Mouse (Mus musculus): ENCODE data around the gene Kcnk12. TPM values are rescaled to one million over a fixed set of nuclear protein-coding genes. Genes with fewer than 3 reads are reported as not detected.

Gene Kcnk12
- total and polyA plus RNA-seq, 3 experiments, result not detected

- TF ChIP-seq TCF12 (IDR thresholded peaks at IDR 0.05; ENCODE audit: low read depth, low read length), result no peak
These were observed 27.7 kb upstream of the Kcnk12 start (continued) for GRCm38 (mm10) chr17:87825454-87826008.

GRCm38 (mm10) chr17:87823031-87823430 lies 25.2 kb upstream of the Kcnk12 start:
- Histone ChIP-seq H3K4me2 (ENCODE audit: insufficient read depth, low read depth, poor library complexity, severe bottlenecking) (no peak overlapping the region), H3K4me1 (ENCODE audit: control insufficient read depth in 1 of 2, insufficient read depth in 2 of 2) (no peaks in the 10 kb centered on the region), H3K9ac (ENCODE audit: insufficient read depth, low read depth) (no peak overlapping the region), H3K36me3 (replicated peaks in 1 of 2; ENCODE audit: control insufficient read depth in 1 of 2, insufficient read depth in 1 of 2, low read length in 1 of 2) (no peaks in the 10 kb centered on the region), H3K27ac (ENCODE audit: insufficient read depth, low read depth) (no peak overlapping the region), H3K27me3 (replicated peaks) (no peaks in the 10 kb centered on the region), H3K9me3 (replicated peaks; ENCODE audit: low read length) (peaks cover 6% of the 10 kb centered on the region), H3K79me2 (replicated peaks; ENCODE audit: control insufficient read depth, extremely low read depth, insufficient read depth, poor library complexity, severe bottlenecking) (no peaks in the 10 kb centered on the region), H3K4me3 (replicated peaks in 1 of 3; ENCODE audit: low read depth in 2 of 3, low read length in 2 of 3, poor library complexity in 1 of 3) (no peak overlapping the region)
- in situ Hi-C loops (cut with MboI; ENCODE audit: low pct_ligation_motif_present, low pct_unique_long_range_greater_than_20kb, low sequenced_read_pairs) (no loop called here), dilution Hi-C loops (cut with MboI; ENCODE audit: extremely low pct_ligation_motif_present, extremely low pct_unique_long_range_greater_than_20kb, low sequenced_read_pairs) (no loop called here)
- TF ChIP-seq ZC3H11A (IDR thresholded peaks at IDR 0.05; ENCODE audit: low read depth, low read length) (no peak), UBTF (IDR thresholded peaks at IDR 0.05; ENCODE audit: low read depth, low read length) (no peak), E2F4 (IDR thresholded peaks at IDR 0.05; ENCODE audit: insufficient replicate concordance, low read depth, low read length) (no peak), GABPA (IDR thresholded peaks at IDR 0.05; ENCODE audit: insufficient replicate concordance, low read depth, low read length) (no peak), ZNF384 (IDR thresholded peaks at IDR 0.05; ENCODE audit: low read depth, low read length) (no peak), USF1 (IDR thresholded peaks at IDR 0.05; ENCODE audit: low read depth, low read length) (no peak), PAX5 (IDR thresholded peaks at IDR 0.05; ENCODE audit: low read length) (no peak), MXI1 (IDR thresholded peaks at IDR 0.05; ENCODE audit: low read depth, low read length) (no peak), ETS1 (conservative IDR thresholded peaks at IDR 0.05; ENCODE audit: low read depth, low read length) (no peak), POLR2A (IDR thresholded peaks at IDR 0.05; ENCODE audit: low read depth, low read length) (no peak), MAX (IDR thresholded peaks at IDR 0.05; ENCODE audit: low read length) (no peak), CTCF (conservative IDR thresholded peaks at IDR 0.05 in 1 of 2, IDR thresholded peaks at IDR 0.05 in 1 of 2; ENCODE audit: low read depth in 2 of 2, low read length in 2 of 2) (no peak), RCOR1 (conservative IDR thresholded peaks at IDR 0.05; ENCODE audit: low read depth, low read length) (no peak), KAT2A (IDR thresholded peaks at IDR 0.05; ENCODE audit: insufficient replicate concordance, low read length) (no peak), ZKSCAN1 (IDR thresholded peaks at IDR 0.05; ENCODE audit: borderline replicate concordance, low read depth, low read length) (no peak), EP300 (IDR thresholded peaks at IDR 0.05; ENCODE audit: low read length) (no peak), BHLHE40 (IDR thresholded peaks at IDR 0.05; ENCODE audit: low read depth, low read length) (no peak), USF2 (conservative IDR thresholded peaks at IDR 0.05; ENCODE audit: low read depth, low read length) (no peak), MAFK (IDR thresholded peaks at IDR 0.05; ENCODE audit: insufficient replicate concordance, low read length) (no peak)
- DNase-seq (ENCODE audit: extremely low read depth), result no peak

- Histone ChIP-seq H3K9me3 (replicated peaks; ENCODE audit: low read length) (no peaks in the 10 kb centered on the region), H3K79me2 (replicated peaks; ENCODE audit: control insufficient read depth, extremely low read depth, insufficient read depth, poor library complexity, severe bottlenecking) (no peaks in the 10 kb centered on the region), H3K9ac (ENCODE audit: insufficient read depth, low read depth) (no peak overlapping the region), H3K27me3 (replicated peaks) (peaks cover 2% of the 10 kb centered on the region), H3K27ac (ENCODE audit: insufficient read depth, low read depth) (no peak overlapping the region), H3K36me3 (replicated peaks in 1 of 2; ENCODE audit: control insufficient read depth in 1 of 2, insufficient read depth in 1 of 2, low read length in 1 of 2) (no peaks in the 10 kb centered on the region), H3K4me2 (ENCODE audit: insufficient read depth, low read depth, poor library complexity, severe bottlenecking) (no peak overlapping the region), H3K4me3 (replicated peaks in 1 of 3; ENCODE audit: low read depth in 2 of 3, low read length in 2 of 3, poor library complexity in 1 of 3) (no peak overlapping the region), H3K4me1 (ENCODE audit: control insufficient read depth in 1 of 2, insufficient read depth in 2 of 2) (no peaks in the 10 kb centered on the region)
- dilution Hi-C loops (cut with MboI; ENCODE audit: extremely low pct_ligation_motif_present, extremely low pct_unique_long_range_greater_than_20kb, low sequenced_read_pairs), result no loop called here
- TF ChIP-seq POLR2AphosphoS2 (IDR thresholded peaks at IDR 0.05; ENCODE audit: low read depth, low read length), result no peak
- no peak for TF ChIP-seq SMC3 (IDR thresholded peaks at IDR 0.05; ENCODE audit: low read depth, low read length)
- TF ChIP-seq IRF4 (IDR thresholded peaks at IDR 0.05; ENCODE audit: low read depth, low read length), result no peak
- TF ChIP-seq MXI1 (IDR thresholded peaks at IDR 0.05; ENCODE audit: low read depth, low read length), result no peak
- TF ChIP-seq ZMIZ1 (IDR thresholded peaks at IDR 0.05; ENCODE audit: low read depth, low read length), result no peak
- DNase-seq (ENCODE audit: extremely low read depth), result no peak
- in situ Hi-C loops (cut with MboI; ENCODE audit: low pct_ligation_motif_present, low pct_unique_long_range_greater_than_20kb, low sequenced_read_pairs), result no loop called here
These were observed 11.8 kb upstream of the Kcnk12 start for GRCm38 (mm10) chr17:87809556-87809955.
